Mouse (Mus musculus) CH12.LX (cell line): ENCODE measurements around the gene E130218I03Rik. TPM values are rescaled to one million over a fixed set of nuclear protein-coding genes. Genes with fewer than 3 reads are reported as not detected.
A peak's percentile ranks its signal among the peaks of the same experiment; 100 is the strongest.

Experiments used
- DNase-seq: peaks from one replicate; pipeline ENCODE4 v3.0.0-alpha.2; 2013; ENCODE audit errors: extremely low read depth
- H3K27ac ChIP-seq: 2 replicates; pipeline ENCODE4 v1.5.1; 2012; ENCODE audit warnings: low read depth, mild to moderate bottlenecking, control low read depth, moderate library complexity; ENCODE audit not compliant: insufficient read depth
- H3K27me3 ChIP-seq: replicated peaks from 2 replicates; pipeline ENCODE3; 2012; ENCODE audit warnings: inconsistent platforms
- H3K36me3 ChIP-seq, 2 experiments: replicated peaks in 1 of 2; 2 replicates each; pipeline versions ENCODE3 to v1.6.1; 2012; ENCODE audit warnings: inconsistent platforms in 1 of 2, low read length in 1 of 2, mild to moderate bottlenecking in 1 of 2, mixed read lengths in 1 of 2, moderate library complexity in 1 of 2; ENCODE audit not compliant: control insufficient read depth in 1 of 2, insufficient read depth in 1 of 2
- H3K4me1 ChIP-seq, 2 experiments: 2 replicates each; pipeline ENCODE4 v1.6.1; 2012; ENCODE audit warnings: inconsistent platforms in 1 of 2, moderate library complexity in 1 of 2; ENCODE audit not compliant: insufficient read depth in 2 of 2, control insufficient read depth in 1 of 2
- H3K4me2 ChIP-seq: 2 replicates; pipeline ENCODE4 v1.6.1; 2012; ENCODE audit warnings: low read depth, mild to moderate bottlenecking, control low read depth; ENCODE audit not compliant: poor library complexity, insufficient read depth, severe bottlenecking
- H3K4me3 ChIP-seq, 3 experiments: fragments of 150-350 bp in 1 of 3; sonication (generic) in 1 of 3; replicated peaks in 1 of 3; 2 replicates each; pipeline versions ENCODE3 to v1.5.1; 2011 to 2012; ENCODE audit warnings: low read depth in 2 of 3, low read length in 2 of 3, mild to moderate bottlenecking in 2 of 3, moderate library complexity in 2 of 3, control low read depth in 1 of 3, improper control_type of control experiment in 1 of 3, inconsistent platforms in 1 of 3, mixed read lengths in 1 of 3; ENCODE audit not compliant: poor library complexity in 1 of 3
- H3K79me2 ChIP-seq: replicated peaks from 2 replicates; pipeline ENCODE4 v1.6.1; 2012; ENCODE audit warnings: mild to moderate bottlenecking, moderate library complexity; ENCODE audit not compliant: control insufficient read depth, poor library complexity, insufficient read depth, severe bottlenecking; ENCODE audit errors: extremely low read depth
- H3K9ac ChIP-seq: 2 replicates; pipeline ENCODE4 v1.6.1; 2012; ENCODE audit warnings: low read depth, mild to moderate bottlenecking, control low read depth, moderate library complexity; ENCODE audit not compliant: insufficient read depth
- H3K9me3 ChIP-seq: replicated peaks from 2 replicates; pipeline ENCODE3; 2012; ENCODE audit warnings: low read length, inconsistent platforms, mixed read lengths
- BHLHE40 ChIP-seq: IDR thresholded peaks from 2 replicates; pipeline ENCODE4 v1.6.1; 2011; ENCODE audit warnings: mild to moderate bottlenecking, low read depth, low read length, improper control_type of control experiment
- CHD1 ChIP-seq: IDR thresholded peaks from 2 replicates; pipeline ENCODE4 v1.6.1; 2012; ENCODE audit warnings: low read depth, low read length, improper control_type of control experiment, inconsistent platforms
- CTCF ChIP-seq, 2 experiments: IDR thresholded peaks in 1 of 2; conservative IDR thresholded peaks in 1 of 2; 2 replicates each; pipeline ENCODE4 v1.5.1; 2011 to 2012; ENCODE audit warnings: low read depth in 2 of 2, low read length in 2 of 2, improper control_type of control experiment in 1 of 2, inconsistent platforms in 1 of 2, mild to moderate bottlenecking in 1 of 2, moderate library complexity in 1 of 2
- E2F4 ChIP-seq: IDR thresholded peaks from 2 replicates; pipeline ENCODE4 v1.6.1; 2011; ENCODE audit warnings: low read depth, low read length, improper control_type of control experiment; ENCODE audit not compliant: insufficient replicate concordance
- ELF1 ChIP-seq: IDR thresholded peaks from 2 replicates; pipeline ENCODE4 v1.6.1; 2014; ENCODE audit warnings: low read depth, mild to moderate bottlenecking, inconsistent platforms, low read length, improper control_type of control experiment
- GABPA ChIP-seq: IDR thresholded peaks from 2 replicates; pipeline ENCODE4 v1.6.1; 2012; ENCODE audit warnings: low read depth, low read length, improper control_type of control experiment, inconsistent platforms; ENCODE audit not compliant: insufficient replicate concordance
- IRF4 ChIP-seq: IDR thresholded peaks from 2 replicates; pipeline ENCODE4 v1.6.1; 2014; ENCODE audit warnings: low read depth, mild to moderate bottlenecking, inconsistent platforms, low read length, improper control_type of control experiment
- JUN ChIP-seq: IDR thresholded peaks from 2 replicates; pipeline ENCODE4 v1.6.1; 2011; ENCODE audit warnings: low read depth, mild to moderate bottlenecking, low read length, improper control_type of control experiment, moderate library complexity; ENCODE audit not compliant: insufficient read depth
- MAZ ChIP-seq: IDR thresholded peaks from 2 replicates; pipeline ENCODE4 v1.6.1; 2012; ENCODE audit warnings: low read depth, mild to moderate bottlenecking, inconsistent platforms, low read length, improper control_type of control experiment, moderate library complexity
- MYC ChIP-seq: IDR thresholded peaks from 2 replicates; pipeline ENCODE4 v1.6.1; 2011; ENCODE audit warnings: low read depth, mild to moderate bottlenecking, improper control_type of control experiment, low read length
- PAX5 ChIP-seq: IDR thresholded peaks from 2 replicates; pipeline ENCODE4 v1.6.1; 2012; ENCODE audit warnings: low read length, inconsistent platforms, mixed read lengths
- RAD21 ChIP-seq: IDR thresholded peaks from 2 replicates; pipeline ENCODE4 v1.6.1; 2011; ENCODE audit warnings: low read depth, mild to moderate bottlenecking, low read length, improper control_type of control experiment, moderate library complexity
- SIN3A ChIP-seq: IDR thresholded peaks from 2 replicates; pipeline ENCODE4 v1.6.1; 2012; ENCODE audit warnings: low read length, improper control_type of control experiment, inconsistent platforms
- SMC3 ChIP-seq: IDR thresholded peaks from 2 replicates; pipeline ENCODE4 v1.6.1; 2011; ENCODE audit warnings: low read depth, low read length, improper control_type of control experiment
- TBP ChIP-seq: conservative IDR thresholded peaks from 2 replicates; pipeline ENCODE4 v1.6.1; 2011; ENCODE audit warnings: low read depth, low read length, improper control_type of control experiment
- USF2 ChIP-seq: conservative IDR thresholded peaks from 2 replicates; pipeline ENCODE4 v1.6.1; 2011; ENCODE audit warnings: low read depth, low read length, improper control_type of control experiment
- dilution Hi-C: fragments of 300-500 bp; cut with MboI; formaldehyde crosslinking; loops from 2 replicates; pipeline ENCODE4 v1.14.3; 2020; ENCODE audit warnings: low sequenced_read_pairs; ENCODE audit not compliant: extremely low pct_unique_long_range_greater_than_20kb, extremely low pct_ligation_motif_present
- in situ Hi-C: fragments of 300-500 bp; cut with MboI; formaldehyde crosslinking; loops from 3 replicates; pipeline ENCODE4 v1.14.3; 2019; ENCODE audit warnings: low sequenced_read_pairs, low pct_ligation_motif_present, low pct_unique_long_range_greater_than_20kb, mixed read lengths
- polyA plus RNA-seq: library from polyadenylated mRNA; unstranded; fragments of >175 nt; gene quantifications from 2 replicates; pipeline ENCODE4 v1.2.1, GENCODE M21; 2012; ENCODE audit warnings: low read depth; ENCODE audit not compliant: insufficient read length
- total RNA-seq, 2 experiments: library from RNA; depleted of rRNA; stranded (reverse); fragments of 300-350 nt in 1 of 2; fragments of >200 nt in 1 of 2; gene quantifications; 2 replicates each; pipeline ENCODE4 v1.2.3; 2012 to 2014

Gene E130218I03Rik
- total and polyA plus RNA-seq, 3 experiments = 1.6 to 2.9 TPM; not detected in 1

- Histone ChIP-seq H3K4me2 (0 out of 2 replicates have a peak overlapping the region, but pooled peaks have one; percentile 16), H3K4me1 (peaks cover 3 to 11% of the 10 kb centered on the region in 2 experiments), H3K27me3 (peaks cover 4% of the 10 kb centered on the region), H3K79me2 (no peaks in the 10 kb centered on the region), H3K4me3 (no peak overlapping the region), H3K9me3 (peaks cover 5% of the 10 kb centered on the region), H3K27ac (no peak overlapping the region), H3K36me3 (no peaks in the 10 kb centered on the region), H3K9ac (no peak overlapping the region)
- dilution Hi-C loops (no loop called here), in situ Hi-C loops (no loop called here)
- DNase-seq = no peak
- TF ChIP-seq CTCF (conservative IDR thresholded peaks at IDR 0.05 in 1 of 2, IDR thresholded peaks at IDR 0.05 in 1 of 2; ENCODE audit: low read depth in 2 of 2, low read length in 2 of 2) (no peak), E2F4 (no peak), TBP (no peak), BHLHE40 (no peak), MYC (no peak)
These were observed 36.9 kb upstream of the E130218I03Rik start for GRCm38 (mm10) chr4:134206488-134207053.

GRCm38 (mm10) chr4:134222793-134223600 lies 20.5 kb upstream of the E130218I03Rik start:
- H3K4me1 ChIP-seq = no peaks in the 10 kb centered on the region; a peak in 1 of 4 replicates
- H3K4me3 ChIP-seq = no peak overlapping the region
- dilution Hi-C loops = no loop called here
- no peaks in the 10 kb centered on the region for H3K36me3 ChIP-seq
- H3K9me3 ChIP-seq = peaks cover 3% of the 10 kb centered on the region
- H3K9ac ChIP-seq = no peak overlapping the region
- TF ChIP-seq SIN3A = no peak
- no peak for TF ChIP-seq ELF1
- TF ChIP-seq USF2 = no peak
- no peak for TF ChIP-seq PAX5
- TF ChIP-seq CHD1 = no peak
- TF ChIP-seq SMC3 = no peak
- TF ChIP-seq MAZ = no peak
- TF ChIP-seq GABPA = no peak
- no peak for TF ChIP-seq IRF4
- no peak for TF ChIP-seq TBP
- TF ChIP-seq JUN = no peak
- TF ChIP-seq RAD21 = no peak
- H3K4me2 ChIP-seq = no peak overlapping the region
- in situ Hi-C loops = no loop called here
- no peaks in the 10 kb centered on the region for H3K79me2 ChIP-seq
- no peak for DNase-seq
- peaks cover 25% of the 10 kb centered on the region for H3K27me3 ChIP-seq
- no peak overlapping the region for H3K27ac ChIP-seq
